Mouse (Mus musculus) cerebellum, adult 2 months (tissue): Measurements from ENCODE around the gene Ccdc155. TPM values are rescaled to one million over a fixed set of nuclear protein-coding genes. Genes with fewer than 3 reads are reported as not detected.

ENCODE experiments used
- DNase-seq, 2 experiments: peaks; one replicate each; pipeline ENCODE4 v3.0.0; 2021
- H3K27ac ChIP-seq: fragments of 200-500 bp; 2 replicates; pipeline ENCODE4 v1.5.1; 2012; ENCODE audit warnings: low read length, control low read depth, inconsistent platforms; ENCODE audit not compliant: insufficient read depth
- H3K27me3 ChIP-seq: fragments of 200-500 bp; 2 replicates; pipeline ENCODE4 v1.6.1; 2012; ENCODE audit warnings: inconsistent platforms, mild to moderate bottlenecking, low read length, moderate library complexity; ENCODE audit not compliant: control insufficient read depth, insufficient read depth
- H3K4me1 ChIP-seq: fragments of 200-500 bp; 2 replicates; pipeline ENCODE4 v1.6.1; 2011; ENCODE audit warnings: low read length; ENCODE audit not compliant: control insufficient read depth, insufficient read depth
- H3K4me3 ChIP-seq: fragments of 200-500 bp; replicated peaks from 2 replicates; pipeline ENCODE3; 2011; ENCODE audit warnings: mild to moderate bottlenecking, low read depth, low read length, control low read depth; ENCODE audit not compliant: insufficient read depth
- CTCF ChIP-seq: fragments of 200-500 bp; IDR thresholded peaks from 2 replicates; pipeline ENCODE4 v1.5.1; 2011; ENCODE audit warnings: low read depth, mild to moderate bottlenecking, control low read depth, low read length, moderate library complexity, borderline replicate concordance; ENCODE audit not compliant: insufficient read depth
- POLR2A ChIP-seq: fragments of 200-500 bp; IDR thresholded peaks from 2 replicates; pipeline ENCODE4 v1.6.1; 2011; ENCODE audit warnings: low read length, control low read depth, borderline replicate concordance; ENCODE audit not compliant: insufficient read depth
- WGBS: fragments of 180-500 bp; shearing (Covaris S2); methylation state at CpG from one replicate; pipeline ENCODE4 v1.1.7; 2018; 5-methylcytosine and 5-hydroxymethylcytosine counted together
- polyA plus RNA-seq: library from polyadenylated mRNA; depleted of rRNA; stranded (reverse); fragments of >200 nt; gene quantifications from 2 replicates; pipeline ENCODE4 v1.2.3, GENCODE M21; 2012

The Ccdc155 gene
- polyA plus RNA-seq, 1 experiment = 1.9 TPM

DNA sequence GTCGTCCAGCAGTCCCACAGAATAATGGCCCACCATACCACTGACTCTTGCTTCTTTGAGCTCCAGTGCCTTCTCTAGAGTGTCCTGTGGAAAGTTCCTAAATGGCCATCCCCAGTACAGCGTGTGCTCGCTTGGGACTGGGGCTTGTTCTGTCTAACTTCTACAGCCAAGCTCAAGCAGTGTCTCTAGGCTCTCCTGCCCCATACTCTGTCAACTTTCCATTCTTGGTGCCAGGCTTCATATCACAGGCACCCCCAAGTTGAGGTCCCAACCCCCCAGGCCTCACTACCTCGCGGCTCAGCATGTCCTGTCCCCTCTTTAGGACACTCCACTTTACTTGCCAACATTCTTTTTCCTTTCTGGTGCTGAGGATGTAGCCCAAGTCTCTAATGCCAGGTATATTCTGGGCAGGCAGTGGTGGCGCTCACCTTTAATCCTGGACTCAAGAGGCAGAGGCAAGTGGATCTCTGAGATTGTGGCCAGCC is 44.3 kb downstream of the Ccdc155 start:
- H3K27me3 ChIP-seq = no peaks in the 10 kb centered on the region
- no peak overlapping the region for H3K27ac ChIP-seq
- 93% methylated on average over 6 of the region's 6 CpGs for WGBS
- H3K4me3 ChIP-seq = no peak overlapping the region
- peaks cover 5% of the 10 kb centered on the region; the same call in 1 of the 2 replicates for H3K4me1 ChIP-seq
- DNase-seq = no peak
- no peak for TF ChIP-seq CTCF
- TF ChIP-seq POLR2A = no peak

DNA sequence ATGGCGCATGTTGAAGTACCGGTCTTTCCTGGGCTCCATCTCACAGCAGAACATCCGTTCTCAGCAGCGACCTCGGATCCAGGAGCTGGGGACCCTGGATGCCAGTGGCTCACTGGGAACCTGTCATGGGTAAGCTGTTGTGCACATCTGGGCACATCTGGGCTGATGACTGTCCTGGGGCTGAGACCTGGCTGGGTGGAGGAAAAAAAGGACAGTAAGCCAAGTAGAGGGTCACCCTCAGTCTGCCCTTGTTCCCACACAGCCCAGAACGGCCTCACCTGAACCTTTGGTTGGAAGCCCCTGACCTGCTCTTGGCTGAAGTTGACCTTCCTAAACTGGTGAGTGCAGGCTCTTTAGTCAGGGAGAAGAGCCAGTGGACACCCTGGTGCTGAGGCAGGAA is 45.7 kb downstream of the Ccdc155 start:
- no peak overlapping the region for H3K27ac ChIP-seq
- WGBS = 92% methylated on average over 6 of the region's 6 CpGs
- H3K4me1 ChIP-seq = peaks cover 5% of the 10 kb centered on the region; the same call in 1 of the 2 replicates
- no peak for DNase-seq
- no peak for TF ChIP-seq CTCF
- TF ChIP-seq POLR2A = no peak
- no peak overlapping the region for H3K4me3 ChIP-seq
- no peaks in the 10 kb centered on the region for H3K27me3 ChIP-seq

DNA sequence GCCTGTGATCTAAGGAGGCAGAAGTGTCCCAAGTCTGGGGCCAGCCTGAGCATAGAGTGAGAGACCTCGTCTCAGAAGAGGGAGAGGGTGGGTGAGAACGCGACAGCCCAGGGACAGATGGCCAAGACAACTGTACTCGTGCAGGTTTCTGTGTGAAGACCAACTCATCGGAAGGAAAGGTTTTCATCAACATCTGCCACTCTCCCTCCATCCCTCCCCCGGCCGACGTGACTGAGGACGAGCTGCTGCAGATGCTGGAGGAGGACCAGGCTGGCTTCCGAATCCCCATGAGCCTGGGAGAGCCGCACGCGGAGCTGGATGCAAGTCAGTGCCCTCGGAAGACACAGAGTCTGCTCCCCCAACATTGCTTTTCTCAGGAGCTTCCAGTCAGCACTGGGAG is 47.2 kb downstream of the Ccdc155 start:
- no peak for TF ChIP-seq CTCF
- no peak for TF ChIP-seq POLR2A
- DNase-seq = no peak
- WGBS = 57% methylated on average over 14 of the region's 14 CpGs

DNA sequence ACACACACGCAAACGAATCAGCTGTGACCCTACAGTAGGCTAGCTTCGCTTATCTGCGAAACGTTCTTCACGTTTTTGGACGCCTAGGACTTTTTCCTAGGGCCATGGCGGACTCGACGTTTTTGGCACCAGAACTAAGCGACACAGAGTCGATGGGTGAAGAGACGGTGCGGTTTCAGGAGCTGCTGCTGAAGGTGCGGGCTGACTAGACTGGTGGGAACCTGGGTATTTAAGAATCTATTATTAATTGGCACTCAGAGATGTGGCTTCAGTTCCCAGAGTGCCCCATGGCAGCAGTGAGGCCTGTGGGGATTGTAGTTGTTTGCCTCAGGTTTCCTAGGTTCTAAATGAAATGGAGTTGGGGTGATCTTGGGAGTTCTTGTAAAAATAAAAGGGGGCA is 48.5 kb downstream of the Ccdc155 start:
- Histone ChIP-seq H3K27ac (no peak overlapping the region), H3K4me3 (no peak overlapping the region), H3K27me3 (no peaks in the 10 kb centered on the region), H3K4me1 (no peaks in the 10 kb centered on the region)
- no peak for TF ChIP-seq POLR2A
- no peak for TF ChIP-seq CTCF
- DNase-seq = no peak
- WGBS = 93% methylated on average over 15 of the region's 15 CpGs

More for the DNA sequence above, 47.2 kb downstream of the Ccdc155 start:
- peaks cover under 1% of the 10 kb centered on the region; the same call in 1 of the 2 replicates for H3K4me1 ChIP-seq
- H3K27me3 ChIP-seq = no peaks in the 10 kb centered on the region
- H3K27ac ChIP-seq = no peak overlapping the region
- H3K4me3 ChIP-seq = no peak overlapping the region

DNA sequence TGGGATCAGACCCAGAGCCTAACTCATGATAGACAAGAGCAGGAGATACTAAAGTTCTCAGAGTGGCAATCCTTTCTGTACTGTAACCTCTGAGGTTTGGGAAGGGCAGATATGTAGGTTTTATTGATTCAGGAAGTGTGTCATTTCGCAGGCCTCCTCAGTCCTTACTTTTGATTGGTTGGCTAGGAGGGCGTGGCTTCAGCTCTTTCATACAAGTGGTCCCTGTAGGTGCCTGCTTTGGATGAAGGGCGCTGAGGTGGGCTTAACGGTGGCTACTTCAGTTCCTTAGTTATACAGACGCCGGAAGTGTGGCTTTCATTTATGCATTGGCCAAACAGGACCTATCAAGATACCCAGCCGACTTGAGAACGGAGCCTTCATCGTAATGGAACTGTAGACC is 49.1 kb downstream of the Ccdc155 start:
- 85% methylated on average over 9 of the region's 9 CpGs for WGBS
- no peak for DNase-seq
- TF ChIP-seq CTCF (no peak), POLR2A (no peak)
- no peak overlapping the region for H3K27ac ChIP-seq
- H3K27me3 ChIP-seq = no peaks in the 10 kb centered on the region
- H3K4me1 ChIP-seq = no peaks in the 10 kb centered on the region
- no peak overlapping the region for H3K4me3 ChIP-seq

DNA sequence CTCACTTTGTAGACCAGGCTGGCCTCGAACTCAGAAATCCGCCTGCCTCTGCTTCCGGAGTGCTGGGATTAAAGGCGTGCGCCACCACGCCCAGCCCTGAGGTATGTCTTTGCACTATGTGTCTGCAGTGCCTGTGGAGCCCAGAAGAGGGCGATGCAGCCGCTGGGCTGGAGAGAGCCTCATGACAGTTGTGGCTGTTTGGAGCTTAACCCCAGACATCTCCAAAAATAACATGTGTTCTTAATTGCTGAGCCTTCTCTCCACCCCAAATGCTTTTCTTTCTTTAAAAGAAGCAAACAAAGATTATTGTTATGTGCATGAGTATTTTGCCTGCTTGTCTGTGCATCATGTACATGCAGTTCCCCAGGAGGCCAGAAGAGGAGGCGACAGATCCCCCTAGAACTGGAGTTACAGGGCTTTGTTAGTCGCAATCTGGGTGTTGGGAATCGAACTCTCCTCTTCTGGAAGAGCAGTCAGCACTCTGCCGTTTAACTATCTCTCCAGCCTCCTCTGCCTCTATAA is 49.6 kb downstream of the Ccdc155 start:
- Histone ChIP-seq H3K4me3 (peak overlapping the region; percentile 96), H3K4me1 (no peaks in the 10 kb centered on the region), H3K27me3 (no peaks in the 10 kb centered on the region), H3K27ac (peak overlapping the region; percentile 62; the same call in 1 of the 2 replicates)
- WGBS = 52% methylated on average over 12 of the region's 12 CpGs
- peak; percentile 58 for TF ChIP-seq CTCF
- no peak for TF ChIP-seq POLR2A
- DNase-seq = peak; percentile 67 to 70

DNA sequence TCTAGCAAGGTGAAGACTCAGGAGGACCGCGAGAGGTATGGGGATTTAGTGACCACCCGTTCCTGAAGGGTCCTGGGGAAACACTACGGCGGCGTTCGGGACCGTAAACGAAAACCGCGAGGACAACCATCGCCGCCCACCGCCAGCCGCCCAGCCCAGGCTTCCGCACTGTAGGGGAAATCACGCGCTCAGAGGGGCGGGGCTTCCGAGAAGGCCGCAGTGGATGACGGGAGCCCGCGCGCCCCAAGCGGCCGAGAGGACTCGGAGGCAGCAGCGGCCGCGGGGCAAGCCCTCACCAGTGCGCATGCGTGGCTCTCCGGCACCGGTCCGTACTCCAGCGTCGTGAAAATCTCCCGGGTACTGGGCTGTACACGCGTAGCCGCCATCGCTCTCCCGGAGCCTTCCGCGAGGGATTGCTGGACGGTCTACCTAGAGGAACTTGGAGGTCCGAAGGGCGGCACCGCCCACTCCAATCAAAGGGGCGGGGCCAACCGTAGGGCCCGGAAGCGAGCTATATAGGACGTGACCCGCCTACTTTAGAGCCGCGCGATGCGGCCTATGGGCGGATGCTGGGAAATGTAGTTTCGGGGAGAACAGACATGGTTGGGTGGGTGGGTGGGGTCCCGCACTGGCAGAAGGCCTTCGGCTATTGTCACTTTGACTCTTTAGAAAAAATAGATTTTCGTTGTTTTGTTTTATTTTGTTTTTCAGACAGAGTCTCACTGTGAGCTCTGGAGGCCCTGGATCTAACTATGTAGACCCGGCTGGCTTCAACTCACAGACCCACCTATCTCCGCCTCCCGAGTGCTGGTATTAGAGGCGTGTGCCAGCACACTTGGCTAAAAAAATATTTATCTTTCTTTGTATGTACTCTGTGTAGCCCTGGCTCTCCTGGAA is 50.3 kb downstream of the Ccdc155 start, which contains the start of the genes Pih1d1 and Aldh16a1:
Pih1d1 (plus strand) TSS at position 208 of the 897 bp plus-strand sequence.
Aldh16a1 (minus strand) TSS at position 489 of the 897 bp plus-strand sequence.
- TF ChIP-seq CTCF (peak; percentile 35; the same call in 1 of the 2 replicates), POLR2A (peak; percentile 95)
- peak within 1 kb of the TSS; percentile 90 for H3K27ac ChIP-seq
- peak within 1 kb of the TSS; percentile 96 for H3K4me3 ChIP-seq
- no peaks in the 10 kb centered on the region for H3K27me3 ChIP-seq
- DNase-seq = peak; percentile 97 to 98
- H3K4me1 ChIP-seq = no peaks in the 10 kb centered on the region
- 2% methylated on average over 69 of the region's 69 CpGs for WGBS
